Mouse (Mus musculus) stomach, postnatal 0 days (tissue): ENCODE measurements around the gene Nap1l1.

Source experiments
- CTCF ChIP-seq: IDR thresholded peaks from 2 replicates; pipeline ENCODE4 v1.5.1; 2016; ENCODE audit warnings: antibody characterized with exemption, low read depth, mild to moderate bottlenecking, moderate library complexity
- EP300 ChIP-seq: optimal IDR thresholded peaks from 2 replicates; pipeline ENCODE3; 2016; ENCODE audit warnings: antibody characterized with exemption

- no peak for TF ChIP-seq CTCF
- no peak for TF ChIP-seq EP300
Measured at GRCm38 (mm10) chr10:111445939-111446671, 26.9 kb upstream of the Nap1l1 start.
